Mouse (Mus musculus): ENCODE measurements at regions not wholly inside any gene's neighbourhood (a gene's known extent, or its start where the extent isn't known, plus 50 kb on each side); places are given as distances from the start of the nearest gene placed in this dataset.

DNA sequence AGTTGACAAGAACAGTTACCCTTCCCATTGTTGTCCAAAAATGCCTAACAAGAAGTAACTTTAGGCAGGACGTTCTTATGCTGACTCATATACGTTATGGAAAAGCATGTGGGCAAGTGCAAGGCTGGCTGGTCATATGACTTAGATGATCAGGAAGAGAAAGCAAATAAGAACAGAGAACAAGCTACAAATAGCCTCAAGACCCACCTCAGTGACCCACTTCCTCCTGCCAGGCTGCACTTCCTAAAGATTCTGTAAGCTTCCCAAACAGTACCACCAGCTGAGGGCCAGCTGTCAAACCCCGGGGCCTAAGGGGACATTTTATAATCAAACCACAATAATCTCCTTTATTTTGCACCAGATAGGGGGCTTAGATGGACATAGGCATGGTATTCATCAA lies 628.9 kb upstream of the Gm19410 start:
- TF ChIP-seq CTCF (IDR thresholded peaks at IDR 0.05) (no peak), EP300 (IDR thresholded peaks at IDR 0.05) (no peak)
